Mouse (Mus musculus) liver (tissue): Measurements from ENCODE around the gene Rnf187.

Experiments
- DNase-seq: peaks from one replicate; pipeline ENCODE4 v3.0.0-alpha.2; 2020; ENCODE audit warnings: mixed read lengths

Rnf187 gene

DNA sequence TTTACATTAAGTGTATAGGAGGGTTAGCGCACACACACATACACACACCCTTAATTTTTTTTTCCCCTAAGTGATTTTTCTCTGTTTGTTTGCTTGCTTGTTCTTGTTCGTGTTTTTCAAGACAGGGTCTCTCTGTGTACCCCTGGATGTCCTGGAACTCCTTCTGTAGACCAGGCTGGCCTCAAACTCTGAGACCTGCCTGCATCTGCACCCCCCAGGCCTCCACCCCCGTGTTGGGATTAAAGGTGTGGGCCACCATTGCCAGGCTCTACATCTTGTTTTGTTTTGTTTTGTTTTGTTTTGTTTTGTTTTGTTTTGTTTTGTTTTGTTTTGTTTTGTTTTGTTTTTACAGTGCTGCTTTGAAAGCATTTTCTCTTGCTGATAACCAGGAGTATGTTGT is 8.6 kb upstream of the Rnf187 start:
- no peak for DNase-seq

DNA sequence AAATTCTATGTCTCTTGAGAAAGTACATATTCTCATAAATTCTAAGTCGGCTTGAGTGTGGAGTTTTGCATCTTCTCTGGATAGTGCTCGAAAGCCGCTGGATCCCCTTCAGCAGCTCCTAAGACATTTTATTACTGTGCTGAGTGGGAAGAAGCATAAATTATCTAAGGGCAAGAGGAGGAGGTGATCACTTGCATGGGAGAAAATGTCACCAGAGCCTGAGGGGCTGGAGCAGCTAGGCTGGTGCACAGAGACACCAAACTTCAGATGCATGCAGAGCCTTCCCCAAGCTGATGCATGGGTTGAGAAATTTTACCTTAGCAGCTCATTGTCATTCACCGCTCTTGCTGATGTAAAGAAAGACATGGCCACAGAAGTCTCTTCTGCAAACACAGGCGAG is 5.4 kb upstream of the Rnf187 start:
- DNase-seq, result no peak

DNA sequence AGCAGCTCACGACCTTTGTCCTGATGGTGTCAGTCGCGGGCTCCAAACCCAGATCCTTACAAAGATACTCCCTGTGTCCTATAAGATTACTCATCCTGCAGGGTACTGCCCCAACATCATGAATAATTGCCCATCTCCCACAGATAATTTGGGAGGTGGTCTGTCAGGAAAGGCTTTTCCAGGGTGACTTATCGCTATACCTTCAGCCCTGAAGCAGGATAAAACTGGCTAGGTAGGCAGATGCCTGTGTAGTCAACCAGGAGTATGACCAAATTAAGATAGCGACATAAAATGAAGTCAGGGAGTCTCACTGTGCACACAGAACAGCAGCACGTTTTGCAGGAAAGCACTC is 348 bp upstream of the Rnf187 start:
- no peak for DNase-seq

DNA sequence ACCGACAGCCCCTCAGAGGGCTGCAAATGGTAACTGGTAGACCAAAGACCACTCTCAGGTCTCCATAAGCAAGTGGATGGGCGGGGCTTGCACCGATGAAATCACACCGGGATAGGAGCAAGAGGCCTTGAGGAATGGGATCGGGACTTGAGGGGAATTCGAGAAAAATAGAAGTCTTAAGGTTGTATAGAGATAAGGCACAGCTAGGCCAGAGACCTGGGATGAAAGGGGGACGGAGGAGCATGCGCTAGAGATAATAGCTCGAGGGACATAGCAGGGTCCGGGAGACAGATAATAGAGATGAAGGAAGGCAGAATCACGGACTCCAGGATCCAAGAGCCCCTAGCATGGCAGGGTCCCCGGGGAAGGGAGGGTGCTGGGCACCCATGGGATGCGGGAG is 807 bp downstream of the Rnf187 start:
- DNase-seq, result peak; percentile 40

DNA sequence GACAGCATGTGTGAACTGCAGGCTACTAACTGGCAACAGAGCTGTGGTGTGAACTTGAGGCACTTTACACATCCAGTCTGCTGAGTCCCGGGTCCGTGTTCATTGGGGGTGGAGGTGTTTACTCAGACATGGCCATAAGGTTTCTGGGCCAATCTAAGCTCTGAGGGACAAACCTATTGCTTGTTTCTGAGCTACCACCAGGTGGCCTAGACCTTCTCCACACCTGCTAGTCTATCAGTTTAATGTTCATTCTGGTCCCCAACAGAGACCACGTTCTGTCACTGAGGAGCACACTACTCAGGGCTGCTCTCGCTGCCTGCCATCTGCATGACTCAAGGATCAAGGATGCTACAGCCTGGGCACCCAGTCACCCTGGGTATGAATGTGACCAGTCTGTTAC is 7.1 kb downstream of the Rnf187 start:
- no peak for DNase-seq

DNA sequence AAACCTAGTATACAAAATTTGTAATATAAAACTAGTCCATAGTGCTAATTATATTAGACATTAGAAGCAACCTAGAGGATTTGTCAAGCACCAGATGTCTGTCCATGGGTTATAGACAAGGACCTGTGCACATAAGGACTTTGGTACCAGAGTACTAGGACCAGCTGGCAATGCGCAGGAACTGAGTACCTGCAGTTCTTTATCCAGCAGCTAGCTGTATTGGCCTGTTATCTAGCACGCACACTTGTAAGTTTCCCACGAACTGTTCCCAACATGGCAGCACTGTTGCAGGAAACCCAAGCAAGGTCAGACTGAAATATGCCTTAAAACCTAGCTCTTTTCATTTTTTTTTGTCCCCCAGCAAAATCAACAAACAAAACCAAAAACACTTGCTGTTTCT is 8.5 kb downstream of the Rnf187 start:
- DNase-seq, result peak; percentile 54

DNA sequence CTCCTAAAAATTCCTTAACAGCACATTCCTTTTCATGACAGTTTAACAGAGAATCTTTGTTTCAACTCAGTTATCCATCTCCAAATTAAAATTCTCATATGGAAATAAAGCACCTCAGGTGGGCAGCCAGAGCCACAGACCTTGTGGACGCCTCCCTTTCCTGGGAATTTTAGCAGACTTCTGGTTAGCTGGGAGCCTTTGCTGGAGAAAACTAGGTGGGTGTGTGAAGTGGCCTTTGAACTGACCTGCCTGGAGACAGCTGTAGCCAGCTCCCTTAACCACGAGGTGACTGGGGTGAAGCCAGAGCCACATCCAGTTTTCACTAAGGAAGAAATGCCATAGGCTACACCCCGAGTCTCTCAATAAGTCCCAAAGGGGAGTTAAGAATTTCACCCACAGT is 9.1 kb downstream of the Rnf187 start:
- DNase-seq, result no peak

DNA sequence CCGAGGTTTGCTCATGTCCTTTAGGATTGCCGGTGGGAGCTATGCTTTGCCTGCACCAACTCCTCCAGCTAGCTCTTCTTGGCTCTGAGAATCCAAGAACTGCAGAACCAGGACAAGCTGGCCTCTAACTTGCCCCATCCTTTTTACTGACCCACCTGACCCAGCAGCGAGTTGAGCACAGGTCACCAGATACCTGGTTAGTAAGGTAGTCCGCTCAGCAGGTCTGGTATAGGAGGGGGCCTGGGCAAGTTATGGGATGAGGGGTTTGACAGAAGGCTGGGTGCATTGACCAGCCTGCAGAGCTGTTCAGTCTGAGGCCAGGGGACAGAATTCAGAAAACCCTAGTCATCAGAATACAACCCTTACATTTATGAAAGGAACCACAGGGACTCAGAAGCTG is 9.7 kb downstream of the Rnf187 start:
- no peak for DNase-seq

DNA sequence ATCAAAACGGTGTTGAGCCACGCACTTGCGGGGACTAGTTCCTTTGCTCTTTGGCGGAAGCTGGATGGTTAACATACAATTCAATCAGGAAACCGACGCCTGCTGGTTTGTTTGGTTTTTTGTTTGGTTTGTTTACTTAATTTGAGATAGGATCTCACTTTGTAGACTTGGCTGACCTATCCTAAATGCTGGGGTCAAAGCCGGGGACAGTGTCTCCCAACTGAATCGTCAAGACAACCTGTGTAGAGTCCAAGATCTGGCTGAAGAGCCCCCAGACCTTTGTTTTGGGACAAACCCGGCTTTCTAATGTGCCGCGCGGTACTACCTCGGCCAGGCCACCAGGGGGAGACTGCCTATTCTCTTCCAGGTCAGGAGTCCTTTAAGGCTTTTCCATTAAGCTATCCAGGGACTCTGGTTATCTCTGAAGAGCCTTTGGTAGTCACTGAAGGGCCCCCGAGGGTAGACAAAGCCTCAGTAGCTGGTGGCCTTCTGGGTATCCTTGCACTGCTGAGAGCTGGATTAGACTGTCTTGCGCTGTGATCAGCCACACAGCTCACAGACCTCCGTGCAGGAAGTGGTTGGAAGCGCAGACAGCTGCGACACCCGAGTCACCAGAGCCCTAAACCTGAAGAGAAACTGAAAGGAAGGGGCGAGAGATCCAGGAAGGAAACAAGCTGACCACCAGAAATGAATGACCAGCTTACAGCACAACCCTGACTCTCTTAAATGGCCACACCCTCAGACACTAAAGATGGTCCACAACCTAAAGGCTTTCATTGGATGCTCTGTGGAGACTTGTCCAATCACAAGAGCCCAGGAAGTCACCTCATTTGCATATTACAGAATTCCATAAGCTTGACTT is 10.7 kb downstream of the Rnf187 start:
- peak; percentile 86 for DNase-seq

DNA sequence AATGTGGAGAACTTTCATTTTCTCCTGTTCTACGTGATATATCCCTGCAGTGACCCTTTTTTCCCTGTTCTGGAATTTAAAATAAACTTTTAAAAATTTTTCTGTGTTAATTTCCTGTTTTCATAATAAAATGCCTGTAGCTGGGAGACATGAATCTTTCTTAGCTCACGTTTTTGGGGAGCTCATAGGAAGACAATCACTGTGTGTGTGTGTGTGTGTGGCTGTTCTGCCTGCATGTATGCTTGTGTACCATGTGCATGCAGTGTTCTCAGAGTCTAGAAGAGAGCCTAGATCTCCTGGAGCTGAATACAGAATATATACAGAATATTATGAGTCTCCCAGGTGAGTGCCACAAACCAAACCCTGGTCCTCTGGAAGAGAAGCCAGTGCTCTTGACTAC is 11.7 kb downstream of the Rnf187 start:
- DNase-seq, result no peak

DNA sequence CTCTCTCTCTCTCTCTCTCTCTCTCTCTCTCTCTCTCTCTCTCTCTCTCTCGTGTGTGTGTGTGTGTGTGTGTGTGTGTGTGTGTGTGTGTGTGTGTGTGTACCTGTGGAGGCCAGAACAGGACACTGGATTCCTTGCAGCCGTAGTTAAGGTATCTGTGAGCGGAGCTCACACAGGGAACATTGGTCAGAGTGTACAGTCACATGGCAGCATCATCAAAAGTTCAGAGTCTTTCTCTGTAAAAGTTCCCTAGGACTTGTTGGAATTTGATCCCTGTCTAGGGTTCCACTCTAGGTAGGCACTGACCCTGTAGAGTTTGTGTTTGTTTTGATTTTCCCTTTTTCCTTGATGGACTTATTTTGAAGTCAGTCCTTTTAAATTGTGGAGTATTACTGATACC is 12.1 kb downstream of the Rnf187 start:
- no peak for DNase-seq

DNA sequence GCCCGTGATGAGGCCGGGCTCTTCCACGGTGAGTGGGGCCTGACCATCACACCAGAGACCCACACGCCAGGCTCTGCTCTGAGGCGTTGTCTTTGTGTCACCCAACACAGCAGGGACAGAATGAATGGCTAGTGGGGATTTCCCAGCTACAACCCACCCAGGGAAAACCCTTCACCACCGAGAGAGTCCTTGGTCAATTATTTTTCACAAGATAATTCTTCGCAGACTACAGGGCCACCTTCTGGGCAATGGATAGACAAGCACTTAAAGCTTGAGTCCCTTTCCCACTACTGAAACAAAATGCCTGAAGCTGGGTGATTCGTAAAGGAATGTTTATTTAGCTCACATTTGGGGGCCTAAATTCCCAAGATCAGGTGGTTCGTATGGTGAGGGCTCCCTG is 16.3 kb downstream of the Rnf187 start:
- DNase-seq, result no peak

DNA sequence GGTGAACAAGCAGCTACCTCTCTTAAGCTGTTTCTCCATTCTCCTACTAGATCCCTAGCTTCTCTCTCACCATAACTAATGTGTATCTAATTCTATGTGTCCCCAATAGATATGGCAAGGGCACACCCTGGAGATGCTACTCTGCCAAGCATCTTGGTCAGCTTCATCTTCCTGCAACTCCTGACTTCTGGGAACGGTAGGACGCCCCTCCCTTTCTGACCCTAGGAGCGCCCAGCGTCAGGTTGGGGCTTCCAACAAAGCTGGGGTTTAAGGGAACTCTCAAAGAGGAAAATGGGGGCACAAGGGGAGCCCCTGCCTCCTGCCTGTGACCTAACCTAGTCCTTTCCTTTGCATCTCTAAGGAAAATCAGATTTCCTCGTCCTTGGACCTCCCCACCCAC is 20.0 kb downstream of the Rnf187 start:
- peak; percentile 56 for DNase-seq

DNA sequence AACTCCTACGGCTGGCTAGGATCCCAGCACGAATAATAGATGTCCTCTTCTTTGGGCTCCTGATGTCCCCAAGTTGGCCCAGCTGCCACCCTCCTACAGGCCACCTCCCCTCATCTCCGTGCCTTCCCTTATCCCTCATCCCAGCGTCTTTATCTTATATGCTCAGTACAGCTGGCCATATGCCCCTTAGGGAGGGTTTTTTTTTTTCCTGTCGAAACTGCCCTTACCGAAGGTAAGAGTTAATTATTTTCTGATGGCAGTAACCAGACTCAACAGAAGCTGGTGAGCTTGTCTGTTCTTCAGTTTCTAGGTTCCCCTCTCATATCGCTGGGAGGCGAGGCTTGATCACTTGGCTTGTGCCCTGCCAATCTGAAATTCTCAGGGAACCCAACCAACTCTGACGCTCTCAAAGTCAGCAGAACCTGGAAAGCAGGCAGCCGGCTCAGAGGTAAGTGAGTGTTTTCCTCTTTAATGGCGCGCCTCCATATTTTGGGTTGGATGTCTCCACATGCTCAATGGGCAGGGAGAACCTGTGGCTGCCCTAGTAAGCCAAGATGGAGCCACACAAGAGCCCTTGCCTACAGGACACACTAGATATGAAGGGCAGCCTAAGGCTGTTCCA is 20.9 kb downstream of the Rnf187 start, which contains the start of gene Btnl10:
Btnl10 (plus strand) TSS at position 164 of the 622 bp plus-strand sequence.
- DNase-seq, result peak; percentile 82

DNA sequence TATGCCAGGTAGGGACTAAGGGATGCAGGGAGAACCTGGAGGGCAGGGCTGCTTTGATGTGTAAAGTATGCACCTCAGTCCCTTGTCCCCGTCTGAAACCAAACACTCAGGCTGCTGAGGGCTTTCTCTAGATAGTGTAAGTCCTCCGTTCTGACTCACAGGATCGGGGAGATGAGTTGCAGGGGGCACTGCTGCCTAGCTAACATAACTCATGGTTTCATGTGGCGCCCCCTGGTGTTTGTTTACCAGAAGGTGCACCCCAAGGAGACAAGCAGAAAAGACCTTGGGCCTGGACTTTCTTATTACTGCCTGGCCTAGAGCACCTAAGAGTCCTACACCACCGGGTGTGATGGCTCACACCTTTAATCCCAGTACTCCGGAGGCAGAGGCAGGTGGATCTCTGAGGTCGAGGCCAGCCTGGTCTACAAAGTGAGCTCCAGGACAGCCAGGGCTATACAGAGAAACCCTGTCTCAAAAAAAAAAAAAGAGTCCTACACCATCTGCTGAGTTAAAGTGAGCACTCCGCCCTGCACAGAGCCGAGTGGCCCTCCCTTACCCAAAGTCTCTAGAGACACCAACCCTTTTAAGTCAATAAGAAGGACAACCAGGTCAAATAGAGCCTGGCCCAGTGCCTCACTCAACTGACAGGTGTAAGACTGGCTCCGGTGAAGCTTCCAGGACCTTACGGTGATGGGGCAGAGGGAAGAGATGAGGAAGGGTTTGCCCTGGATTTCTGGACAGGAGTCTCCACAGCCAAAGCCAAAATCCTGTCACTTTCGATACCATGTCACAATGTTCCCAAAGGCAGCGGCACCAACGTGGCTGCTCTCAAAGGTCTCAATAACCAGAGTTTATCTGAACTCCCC is 21.6 kb downstream of the Rnf187 start:
- peak; percentile 92 for DNase-seq

DNA sequence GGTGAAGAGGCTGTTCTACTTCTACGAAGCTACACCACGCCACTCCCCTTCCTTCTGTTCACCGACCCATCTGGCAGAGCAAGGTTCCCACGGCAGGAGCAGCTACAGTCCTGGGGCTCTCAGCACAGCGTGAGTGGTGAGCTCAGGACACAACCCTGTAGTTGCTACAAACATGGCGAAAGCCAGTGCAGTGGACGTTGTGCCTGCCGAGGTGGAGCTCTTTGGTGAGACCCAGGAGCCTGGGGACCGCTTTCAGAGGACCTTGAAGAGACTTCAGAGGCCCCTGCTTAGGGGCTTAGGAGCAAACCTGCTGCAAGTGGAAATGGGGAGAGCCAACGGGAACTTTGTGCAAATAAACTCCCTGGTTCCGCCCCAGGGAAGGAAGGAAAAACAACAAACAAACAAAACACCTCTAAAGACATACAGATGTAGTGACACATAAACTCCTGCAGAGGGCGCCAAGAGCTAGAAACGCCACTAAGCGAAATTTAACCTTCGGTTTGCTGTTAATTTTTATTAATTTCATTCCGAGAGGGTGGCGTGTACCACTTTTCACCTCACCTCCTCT is 24.2 kb downstream of the Rnf187 start:
- DNase-seq, result peak; percentile 68

DNA sequence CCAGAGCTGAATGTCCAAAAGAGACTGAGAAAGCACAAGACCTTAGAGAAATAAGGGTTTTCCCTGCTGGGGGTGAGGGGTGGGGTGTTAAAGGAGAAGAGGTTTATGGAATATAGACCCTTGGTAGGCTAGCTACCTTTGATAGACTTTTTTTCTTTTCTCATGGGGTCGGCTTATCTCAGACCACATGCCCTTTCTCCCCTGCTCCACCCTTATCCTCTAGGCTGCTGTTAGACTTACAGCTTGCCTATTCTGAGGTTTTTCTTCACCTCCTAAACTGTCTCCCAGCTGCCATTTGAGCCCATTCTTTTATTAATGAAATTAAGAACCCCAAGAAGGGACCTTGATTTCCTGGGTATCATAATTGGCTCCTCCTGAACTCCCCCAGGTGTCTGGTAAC is 24.9 kb downstream of the Rnf187 start:
- DNase-seq, result peak; percentile 62

DNA sequence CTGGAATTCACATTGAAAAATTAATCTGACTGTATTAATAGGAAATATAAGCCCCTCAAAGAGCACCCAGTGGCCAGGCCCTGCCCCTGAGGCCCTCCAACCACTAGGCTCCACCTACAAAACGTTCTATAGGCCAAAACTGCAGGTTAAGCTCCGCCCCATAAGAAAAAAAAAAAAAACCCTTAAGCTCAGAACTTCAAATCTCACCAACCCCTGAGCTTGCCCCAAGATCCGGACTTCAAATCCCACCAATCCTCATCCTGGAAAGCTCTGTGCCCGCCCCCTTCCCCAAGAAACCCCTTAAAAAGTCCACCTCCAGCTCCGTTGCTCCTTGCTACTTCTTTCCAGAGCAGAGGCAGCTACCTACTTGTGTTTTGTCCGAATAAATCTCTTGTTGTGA is 33.9 kb downstream of the Rnf187 start:
- DNase-seq, result peak; percentile 68

DNA sequence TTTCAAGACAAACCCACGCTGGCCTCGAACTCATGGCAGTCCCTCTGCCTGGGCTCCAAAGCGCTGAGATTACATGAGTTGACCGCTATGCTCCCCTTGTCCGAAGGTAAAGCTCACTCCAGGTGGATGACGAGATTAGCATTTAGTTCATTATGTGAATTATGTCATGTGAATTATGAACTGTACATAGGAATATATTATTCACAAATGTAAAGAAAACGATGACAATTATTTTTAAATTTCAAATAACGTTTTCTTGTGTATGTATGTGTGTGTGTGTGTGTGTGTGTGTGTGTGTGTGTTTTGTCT is 34.4 kb downstream of the Rnf187 start:
- no peak for DNase-seq

DNA sequence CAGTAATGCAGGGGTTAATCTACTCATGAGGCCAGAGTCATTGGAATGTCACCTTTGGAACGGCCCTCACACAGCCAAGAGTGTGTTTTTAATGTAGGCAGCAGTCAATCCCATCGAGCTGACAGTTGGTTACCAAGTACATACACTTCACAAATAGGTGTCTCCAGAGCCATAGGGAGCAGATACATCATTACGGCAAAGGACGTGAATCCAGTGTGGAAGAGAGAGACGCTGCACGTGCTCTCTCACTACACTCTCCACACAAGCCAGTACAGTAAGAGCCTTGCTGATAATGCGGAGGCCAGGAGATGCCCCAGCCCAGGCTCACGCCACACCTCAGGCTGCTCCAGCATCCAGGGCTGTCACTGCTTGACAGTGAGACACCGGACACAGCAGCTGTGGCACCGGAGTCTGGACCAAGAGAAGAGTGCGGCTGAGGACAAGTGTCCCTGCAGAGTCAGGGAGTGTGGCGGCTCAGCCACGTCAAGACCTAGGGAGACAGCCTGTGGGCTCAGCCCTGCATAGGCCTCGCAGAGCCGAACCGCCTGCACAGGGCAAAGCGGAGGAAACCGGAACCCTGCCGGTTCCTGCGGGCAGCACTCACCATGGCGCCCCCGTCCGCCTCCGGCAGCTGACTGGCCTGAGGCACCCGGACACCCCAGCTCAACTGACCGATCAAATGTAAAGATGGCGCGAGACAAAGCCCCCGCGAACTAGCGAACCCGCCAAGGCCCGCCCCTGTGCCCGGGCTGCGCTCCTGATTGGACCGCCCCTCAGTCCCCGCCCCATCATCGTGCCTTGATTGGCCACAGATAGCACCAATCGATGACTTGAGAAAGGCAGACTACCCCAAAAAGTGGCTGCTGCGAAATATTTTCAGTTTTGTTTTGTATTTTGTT is 35.0 kb downstream of the Rnf187 start, which contains the start of gene Zfp39:
Zfp39 (minus strand) TSS at position 715 of the 899 bp plus-strand sequence.
- DNase-seq, result peak; percentile 98

DNA sequence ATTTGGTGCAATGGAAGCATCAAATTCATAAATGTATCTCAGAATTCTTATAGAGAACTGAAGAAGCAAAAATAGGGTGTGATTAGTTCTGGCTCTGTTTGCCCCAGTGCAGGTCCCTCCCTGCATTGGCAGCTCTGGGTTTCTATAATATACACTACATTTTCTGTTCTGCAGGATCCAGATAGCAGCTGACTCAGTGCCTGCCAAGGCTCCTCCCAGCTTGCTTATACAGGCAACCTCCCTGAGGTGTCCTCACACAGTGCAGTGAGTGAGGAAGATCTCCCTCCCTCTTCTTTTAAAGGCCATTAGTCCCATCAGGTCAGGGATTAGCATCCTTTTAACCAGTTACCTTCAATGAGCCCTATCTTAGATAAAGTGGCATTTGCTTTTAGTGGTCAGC is 37.6 kb downstream of the Rnf187 start:
- peak; percentile 77 for DNase-seq

DNA sequence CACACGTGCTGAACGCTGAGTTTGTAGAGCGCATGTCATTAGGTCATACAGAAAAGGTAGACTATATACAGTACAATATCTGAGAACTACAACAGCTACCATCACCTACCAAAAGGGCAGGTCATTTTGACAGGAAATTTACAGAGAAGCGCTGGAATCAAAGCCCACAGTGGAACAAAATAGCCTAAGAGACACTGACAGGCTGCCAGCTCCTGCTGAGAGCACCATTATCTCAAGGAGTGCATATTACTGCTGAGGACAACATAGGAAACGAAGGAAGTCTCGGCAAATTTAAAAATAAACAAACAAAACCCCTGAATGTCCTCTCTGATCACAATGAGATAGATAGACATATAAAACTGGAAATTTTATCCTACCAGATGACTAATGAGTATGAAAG is 41.2 kb downstream of the Rnf187 start:
- no peak for DNase-seq
